Mouse (Mus musculus) myocyte (in vitro differentiated cells): ENCODE results near the gene Chmp4b. TPM values are rescaled to one million over a fixed set of nuclear protein-coding genes. Genes with fewer than 3 reads are reported as not detected.

Experiments
- H3K27me3 ChIP-seq: one replicate; pipeline ENCODE4 v1.6.1; 2011; ENCODE audit not compliant: control insufficient read depth, insufficient read depth, insufficient read length
- H3K36me3 ChIP-seq: one replicate; pipeline ENCODE4 v1.6.1; 2011; ENCODE audit not compliant: control insufficient read depth, insufficient read depth
- H3K4me2 ChIP-seq: one replicate; pipeline ENCODE4 v1.6.1; 2011; ENCODE audit warnings: low read depth, control low read depth
- H3K4me3 ChIP-seq: one replicate; pipeline ENCODE4 v1.5.1; 2011; ENCODE audit warnings: mild to moderate bottlenecking, control low read depth, moderate library complexity
- H3K79me2 ChIP-seq: one replicate; pipeline ENCODE4 v1.6.1; 2011; ENCODE audit not compliant: control insufficient read depth, insufficient read depth
- H3ac ChIP-seq: one replicate; pipeline ENCODE4 v1.6.1; 2011; ENCODE audit not compliant: control insufficient read depth, insufficient read length
- CEBPB ChIP-seq: IDR thresholded peaks from 2 replicates; pipeline ENCODE4 v1.6.1; 2011; ENCODE audit warnings: mild to moderate bottlenecking, moderate library complexity; ENCODE audit not compliant: poor library complexity, insufficient read depth, severe bottlenecking
- E2F4 ChIP-seq: IDR thresholded peaks from one replicate; pipeline ENCODE4 v1.6.1; 2011; ENCODE audit warnings: mild to moderate bottlenecking, control low read depth, moderate library complexity; ENCODE audit not compliant: insufficient read depth
- MAX ChIP-seq: IDR thresholded peaks from one replicate; pipeline ENCODE4 v1.6.1; 2011; ENCODE audit warnings: low read depth, mild to moderate bottlenecking, control low read depth
- MYOD1 ChIP-seq, 3 experiments: IDR thresholded peaks; one replicate each; pipeline ENCODE4 v1.6.1; 2011; ENCODE audit warnings: control low read depth in 2 of 3, low read depth in 2 of 3, mild to moderate bottlenecking in 2 of 3, moderate library complexity in 1 of 3; ENCODE audit not compliant: insufficient read length in 2 of 3, control insufficient read depth in 1 of 3
- MYOG ChIP-seq, 3 experiments: IDR thresholded peaks; one replicate each; pipeline ENCODE4 v1.6.1; 2011; ENCODE audit warnings: control low read depth in 2 of 3, low read depth in 2 of 3, mild to moderate bottlenecking in 2 of 3; ENCODE audit not compliant: insufficient read length in 2 of 3, control insufficient read depth in 1 of 3, insufficient read depth in 1 of 3
- POLR2A ChIP-seq: IDR thresholded peaks from one replicate; pipeline ENCODE4 v1.6.1; 2011; ENCODE audit warnings: low read depth, mild to moderate bottlenecking, control low read depth, moderate library complexity; ENCODE audit not compliant: insufficient read length
- POLR2AphosphoS2 ChIP-seq: IDR thresholded peaks from one replicate; pipeline ENCODE4 v1.6.1; 2011; ENCODE audit warnings: low read depth, control low read depth; ENCODE audit not compliant: insufficient read length
- REST ChIP-seq: IDR thresholded peaks from one replicate; pipeline ENCODE4 v1.6.1; 2011; ENCODE audit warnings: mild to moderate bottlenecking, control low read depth, moderate library complexity; ENCODE audit not compliant: insufficient read depth, insufficient read length
- SRF ChIP-seq: IDR thresholded peaks from one replicate; pipeline ENCODE4 v1.6.1; 2011; ENCODE audit warnings: low read depth; ENCODE audit not compliant: control insufficient read depth, insufficient read length
- TCF12 ChIP-seq: IDR thresholded peaks from one replicate; pipeline ENCODE4 v1.6.1; 2011; ENCODE audit warnings: mild to moderate bottlenecking, control low read depth; ENCODE audit not compliant: poor library complexity, insufficient read depth, severe bottlenecking
- TCF3 ChIP-seq: IDR thresholded peaks from one replicate; pipeline ENCODE4 v1.6.1; 2011; ENCODE audit warnings: low read depth, control low read depth; ENCODE audit not compliant: insufficient read length
- USF1 ChIP-seq: IDR thresholded peaks from one replicate; pipeline ENCODE4 v1.6.1; 2011; ENCODE audit warnings: low read depth, mild to moderate bottlenecking, control low read depth, moderate library complexity
- polyA plus RNA-seq: library from polyadenylated mRNA; unstranded; fragments of >200 nt; fragmentation: generic; extraction: Trizol; gene quantifications from one replicate; pipeline ENCODE4 v1.2.1, GENCODE M21; 2012; ENCODE audit warnings: missing spikeins

Chmp4b gene
- polyA plus RNA-seq, 1 experiment: 172 TPM

GRCm38 (mm10) chr2:154659070-154659469 is 7.6 kb downstream of the Chmp4b start:
- peaks cover 70% of the 10 kb centered on the region for H3K79me2 ChIP-seq
- H3K4me2 ChIP-seq: peak overlapping the region; percentile 93
- H3ac ChIP-seq: no peak overlapping the region
- H3K27me3 ChIP-seq: no peaks in the 10 kb centered on the region
- peak overlapping the region; percentile 97 for H3K4me3 ChIP-seq
- H3K36me3 ChIP-seq: peaks cover 8% of the 10 kb centered on the region
- TF ChIP-seq REST (no peak), MYOD1 (IDR thresholded peaks at IDR 0.05; ENCODE audit: control insufficient read depth in 1 of 3, insufficient read length in 2 of 3, low read depth in 2 of 3) (no peak), MYOG (IDR thresholded peaks at IDR 0.05; ENCODE audit: control insufficient read depth in 1 of 3, insufficient read depth in 1 of 3, insufficient read length in 2 of 3, low read depth in 2 of 3) (no peak), POLR2A (no peak), TCF3 (no peak), MAX (no peak), SRF (no peak), CEBPB (no peak), TCF12 (no peak), POLR2AphosphoS2 (no peak), USF1 (no peak), E2F4 (no peak)

GRCm38 (mm10) chr2:154659531-154660074 is 8.1 kb downstream of the Chmp4b start:
- Histone ChIP-seq H3K4me3 (peak overlapping the region; percentile 97), H3K4me2 (peak overlapping the region; percentile 93), H3K79me2 (peaks cover 75% of the 10 kb centered on the region), H3K27me3 (no peaks in the 10 kb centered on the region), H3K36me3 (peaks cover 8% of the 10 kb centered on the region), H3ac (no peak overlapping the region)
- TF ChIP-seq USF1 (no peak), TCF3 (no peak), CEBPB (no peak), REST (no peak), POLR2AphosphoS2 (no peak), TCF12 (no peak), E2F4 (no peak), SRF (no peak), MYOG (IDR thresholded peaks at IDR 0.05; ENCODE audit: control insufficient read depth in 1 of 3, insufficient read depth in 1 of 3, insufficient read length in 2 of 3, low read depth in 2 of 3) (no peak), MYOD1 (IDR thresholded peaks at IDR 0.05; ENCODE audit: control insufficient read depth in 1 of 3, insufficient read length in 2 of 3, low read depth in 2 of 3) (no peak), MAX (no peak), POLR2A (no peak)

- Histone ChIP-seq H3K27me3 (no peaks in the 10 kb centered on the region), H3K36me3 (no peaks in the 10 kb centered on the region), H3K4me3 (no peak overlapping the region), H3K79me2 (peaks cover 99% of the 10 kb centered on the region), H3K4me2 (no peak overlapping the region), H3ac (no peak overlapping the region)
- TF ChIP-seq POLR2AphosphoS2 (no peak), CEBPB (peak; percentile 97)
Measured at GRCm38 (mm10) chr2:154668680-154669079, 17.2 kb downstream of the Chmp4b start.

GRCm38 (mm10) chr2:154670106-154670505 is 18.6 kb downstream of the Chmp4b start:
- H3K4me3 ChIP-seq: no peak overlapping the region
- H3ac ChIP-seq: no peak overlapping the region
- no peak overlapping the region for H3K4me2 ChIP-seq
- TF ChIP-seq REST (no peak), SRF (no peak), MAX (no peak), E2F4 (no peak), USF1 (no peak), TCF12 (no peak), MYOG (IDR thresholded peaks at IDR 0.05; ENCODE audit: control insufficient read depth in 1 of 3, insufficient read depth in 1 of 3, insufficient read length in 2 of 3, low read depth in 2 of 3) (no peak)
- no peaks in the 10 kb centered on the region for H3K27me3 ChIP-seq
- peaks cover 1% of the 10 kb centered on the region for H3K36me3 ChIP-seq
- H3K79me2 ChIP-seq: peaks cover 99% of the 10 kb centered on the region

- Histone ChIP-seq H3K36me3 (peaks cover 8% of the 10 kb centered on the region), H3K27me3 (no peaks in the 10 kb centered on the region), H3K79me2 (peaks cover 99% of the 10 kb centered on the region), H3K4me2 (no peak overlapping the region), H3K4me3 (no peak overlapping the region), H3ac (no peak overlapping the region)
- no peak for TF ChIP-seq MYOG (IDR thresholded peaks at IDR 0.05; ENCODE audit: control insufficient read depth in 1 of 3, insufficient read depth in 1 of 3, insufficient read length in 2 of 3, low read depth in 2 of 3)
- TF ChIP-seq TCF3: no peak
- no peak for TF ChIP-seq CEBPB
- no peak for TF ChIP-seq SRF
- no peak for TF ChIP-seq REST
Measured at GRCm38 (mm10) chr2:154670741-154671140, 19.2 kb downstream of the Chmp4b start.
